Mouse (Mus musculus) kidney, embryonic 15.5 days (tissue): ENCODE measurements around the gene Sstr2. TPM values are rescaled to one million over a fixed set of nuclear protein-coding genes. Genes with fewer than 3 reads are reported as not detected.
A peak's percentile ranks its signal among the peaks of the same experiment; 100 is the strongest.

Experiments
- ATAC-seq: fragments of 200-750 bp; cut with Nextera tagmentation; replicated peaks from 2 replicates; pipeline ENCODE4 v1.8.0; 2017; ENCODE audit warnings: moderate TSS enrichment; ENCODE audit not compliant: low FRiP score
- H3K27ac ChIP-seq: fragments of 300-500 bp; sonication (generic); 2 replicates; pipeline ENCODE4 v1.5.1; 2015; ENCODE audit warnings: mild to moderate bottlenecking, inconsistent platforms
- H3K27me3 ChIP-seq: fragments of 300-500 bp; sonication (generic); 2 replicates; pipeline ENCODE4 v1.6.1; 2015; ENCODE audit warnings: inconsistent platforms
- H3K36me3 ChIP-seq: fragments of 300-500 bp; sonication (generic); 2 replicates; pipeline ENCODE4 v1.6.1; 2015; ENCODE audit warnings: inconsistent platforms
- H3K4me1 ChIP-seq: fragments of 300-500 bp; sonication (generic); 2 replicates; pipeline ENCODE4 v1.6.1; 2015; ENCODE audit warnings: inconsistent platforms
- H3K4me2 ChIP-seq: fragments of 300-500 bp; sonication (generic); 2 replicates; pipeline ENCODE4 v1.6.1; 2015; ENCODE audit warnings: moderate library complexity, mild to moderate bottlenecking, inconsistent platforms
- H3K4me3 ChIP-seq: fragments of 300-500 bp; sonication (generic); replicated peaks from 2 replicates; pipeline ENCODE4 v1.5.1; 2015; ENCODE audit warnings: mild to moderate bottlenecking, inconsistent platforms
- H3K9ac ChIP-seq: fragments of 300-500 bp; sonication (generic); 2 replicates; pipeline ENCODE4 v1.6.1; 2015; ENCODE audit warnings: mild to moderate bottlenecking, inconsistent platforms
- H3K9me3 ChIP-seq: fragments of 300-500 bp; sonication (generic); replicated peaks from 2 replicates; pipeline ENCODE4 v1.6.1; 2016; ENCODE audit warnings: inconsistent platforms
- WGBS: fragments of 180-500 bp; shearing (Covaris S2); methylation state at CpG from one replicate; pipeline ENCODE4 v1.1.7; 2015; ENCODE audit warnings: mixed read lengths; 5-methylcytosine and 5-hydroxymethylcytosine counted together
- polyA plus RNA-seq: library from polyadenylated mRNA; unstranded; fragments of >200 nt; fragmentation: Nextera tagmentation; extraction: Ambion mirVana; gene quantifications from 2 replicates; pipeline ENCODE4 v1.2.1, GENCODE M21; 2015

The Sstr2 gene
- polyA plus RNA-seq, 1 experiment from 2014 or later = 0.51 TPM

GRCm38 (mm10) chr11:113607556-113607955 is 11.6 kb upstream of the Sstr2 start:
- WGBS = 97% methylated on average over 12 of the region's 12 CpGs
- H3K36me3 ChIP-seq = no peaks in the 10 kb centered on the region
- H3K4me1 ChIP-seq = peaks cover 28% of the 10 kb centered on the region
- H3K9ac ChIP-seq = no peak overlapping the region
- no peak overlapping the region for H3K4me2 ChIP-seq
- no peak overlapping the region for H3K27ac ChIP-seq
- no peaks in the 10 kb centered on the region for H3K27me3 ChIP-seq
- H3K4me3 ChIP-seq = no peak overlapping the region
- no peak for ATAC-seq
- H3K9me3 ChIP-seq = no peaks in the 10 kb centered on the region; the same call in 1 of the 2 replicates

GRCm38 (mm10) chr11:113609581-113609980 is 9.6 kb upstream of the Sstr2 start:
- 69% methylated on average over 5 of the region's 5 CpGs for WGBS
- no peak for ATAC-seq
- Histone ChIP-seq H3K27me3 (no peaks in the 10 kb centered on the region; the same call in 1 of the 2 replicates), H3K4me2 (no peak overlapping the region), H3K4me1 (peaks cover 24% of the 10 kb centered on the region), H3K9me3 (no peaks in the 10 kb centered on the region; the same call in 1 of the 2 replicates), H3K4me3 (no peak overlapping the region), H3K27ac (no peak overlapping the region), H3K36me3 (no peaks in the 10 kb centered on the region), H3K9ac (no peak overlapping the region)

- H3K36me3 ChIP-seq = no peaks in the 10 kb centered on the region
- WGBS = 34% methylated on average over 5 of the region's 5 CpGs
- H3K9ac ChIP-seq = no peak overlapping the region
- ATAC-seq = no peak
- peaks cover 24% of the 10 kb centered on the region for H3K4me1 ChIP-seq
- no peaks in the 10 kb centered on the region; the same call in 1 of the 2 replicates for H3K9me3 ChIP-seq
- 0 out of 2 replicates have a peak overlapping the region, but pooled peaks have one; percentile 28 for H3K27ac ChIP-seq
- H3K4me2 ChIP-seq = no peak overlapping the region
- no peak overlapping the region for H3K4me3 ChIP-seq
- no peaks in the 10 kb centered on the region; the same call in 1 of the 2 replicates for H3K27me3 ChIP-seq
Measured at GRCm38 (mm10) chr11:113610266-113610665, 8.9 kb upstream of the Sstr2 start.

- Histone ChIP-seq H3K27me3 (no peaks in the 10 kb centered on the region; the same call in 1 of the 2 replicates), H3K36me3 (no peaks in the 10 kb centered on the region), H3K4me3 (no peak overlapping the region), H3K4me2 (peak overlapping the region; percentile 37), H3K4me1 (peaks cover 24% of the 10 kb centered on the region), H3K9me3 (no peaks in the 10 kb centered on the region; the same call in 1 of the 2 replicates), H3K9ac (no peak overlapping the region), H3K27ac (0 out of 2 replicates have a peak overlapping the region, but pooled peaks have one; percentile 51)
- 68% methylated on average over 10 of the region's 10 CpGs for WGBS
- no peak for ATAC-seq
Measured at GRCm38 (mm10) chr11:113611112-113611646, 8.0 kb upstream of the Sstr2 start.

DNA sequence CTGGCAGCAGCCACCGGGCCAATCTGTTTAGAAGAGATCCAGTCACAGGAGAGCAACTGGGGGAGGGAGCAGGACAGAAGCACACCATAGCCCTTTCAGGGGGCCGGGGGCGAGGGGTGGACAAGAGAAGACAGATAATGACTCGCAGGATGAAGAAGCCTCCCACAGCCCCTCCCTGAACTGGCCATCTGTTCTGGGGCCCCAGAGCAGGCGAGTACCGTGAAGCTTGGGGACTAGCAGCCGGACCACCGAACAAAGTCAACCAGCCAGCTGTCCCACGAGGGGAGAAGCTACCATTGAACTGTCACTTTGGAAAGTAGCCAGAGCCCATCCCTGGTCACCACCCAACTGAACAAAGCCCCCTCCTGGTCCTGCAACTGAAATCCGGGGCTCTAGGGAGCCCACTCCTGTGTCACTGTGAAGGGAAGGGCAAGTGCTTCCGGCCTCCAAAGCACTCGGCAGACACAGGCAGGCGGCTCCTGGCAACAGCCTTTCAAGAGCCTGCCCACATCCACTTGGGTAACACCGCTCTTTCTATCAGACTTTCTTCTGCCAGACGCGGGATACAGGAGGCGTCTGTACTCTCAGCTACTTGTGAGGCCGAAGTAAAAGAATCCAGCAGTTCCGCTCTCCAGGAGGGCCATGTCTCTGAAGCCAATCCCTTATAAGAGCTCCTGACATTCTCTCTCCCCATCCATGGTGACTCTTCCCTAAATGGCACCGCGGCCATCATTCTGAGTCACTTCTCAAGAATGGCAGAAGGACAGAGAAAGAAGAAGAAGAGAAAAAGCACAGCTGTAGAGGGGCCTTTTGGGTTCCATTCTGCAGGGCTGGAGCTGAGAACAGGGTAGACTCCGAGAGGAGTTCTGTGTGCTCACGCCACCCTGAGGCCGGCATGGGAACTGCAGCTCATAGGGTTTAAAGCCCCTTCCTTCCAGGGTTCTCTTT is 7.2 kb upstream of the Sstr2 start:
- 11% methylated on average over 24 of the region's 24 CpGs for WGBS
- peaks cover 24% of the 10 kb centered on the region for H3K4me1 ChIP-seq
- H3K27me3 ChIP-seq = no peaks in the 10 kb centered on the region; the same call in 1 of the 2 replicates
- no peaks in the 10 kb centered on the region for H3K36me3 ChIP-seq
- H3K9ac ChIP-seq = no peak overlapping the region
- H3K4me2 ChIP-seq = peak overlapping the region; percentile 37
- H3K9me3 ChIP-seq = no peaks in the 10 kb centered on the region; the same call in 1 of the 2 replicates
- ATAC-seq = peak; percentile 66
- H3K27ac ChIP-seq = peak overlapping the region; percentile 51
- H3K4me3 ChIP-seq = no peak overlapping the region; the same call in 1 of the 2 replicates

DNA sequence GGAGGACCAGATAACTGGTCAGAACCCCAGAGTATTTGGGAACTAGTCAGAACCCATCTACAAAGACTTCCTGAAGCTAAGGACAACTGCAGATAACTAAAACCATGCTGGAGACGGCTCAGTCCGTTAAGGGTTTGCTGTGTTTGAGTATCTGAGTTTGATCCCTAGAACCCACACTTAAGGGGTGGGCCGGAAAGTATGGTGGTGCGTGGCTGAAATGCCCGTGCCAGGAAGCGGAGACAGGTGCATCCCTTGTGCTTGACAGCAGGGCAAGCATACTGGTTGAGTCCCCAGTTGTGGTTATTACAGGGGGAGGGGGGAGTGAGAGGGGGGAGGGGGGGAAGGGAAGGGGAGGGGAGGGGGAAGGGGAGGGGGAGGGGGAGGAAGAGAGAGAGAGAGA is 4.7 kb upstream of the Sstr2 start:
- Histone ChIP-seq H3K9ac (no peak overlapping the region), H3K36me3 (no peaks in the 10 kb centered on the region), H3K4me2 (no peak overlapping the region), H3K9me3 (no peaks in the 10 kb centered on the region), H3K4me3 (no peak overlapping the region), H3K27ac (no peak overlapping the region), H3K27me3 (peaks cover 15% of the 10 kb centered on the region), H3K4me1 (peaks cover 47% of the 10 kb centered on the region)
- 84% methylated on average over 5 of the region's 6 CpGs for WGBS
- ATAC-seq = no peak

- ATAC-seq = no peak
- H3K4me2 ChIP-seq = peak overlapping the region; percentile 96; the same call in 1 of the 2 replicates
- 34% methylated on average over 14 of the region's 14 CpGs for WGBS
- peaks cover 41% of the 10 kb centered on the region for H3K27me3 ChIP-seq
- peaks cover 35% of the 10 kb centered on the region for H3K4me1 ChIP-seq
- H3K27ac ChIP-seq = no peak overlapping the region
- no peak overlapping the region for H3K4me3 ChIP-seq
- no peaks in the 10 kb centered on the region for H3K9me3 ChIP-seq
- H3K9ac ChIP-seq = no peak overlapping the region
- H3K36me3 ChIP-seq = no peaks in the 10 kb centered on the region
Measured at GRCm38 (mm10) chr11:113617132-113617911, 1.8 kb upstream of the Sstr2 start.

DNA sequence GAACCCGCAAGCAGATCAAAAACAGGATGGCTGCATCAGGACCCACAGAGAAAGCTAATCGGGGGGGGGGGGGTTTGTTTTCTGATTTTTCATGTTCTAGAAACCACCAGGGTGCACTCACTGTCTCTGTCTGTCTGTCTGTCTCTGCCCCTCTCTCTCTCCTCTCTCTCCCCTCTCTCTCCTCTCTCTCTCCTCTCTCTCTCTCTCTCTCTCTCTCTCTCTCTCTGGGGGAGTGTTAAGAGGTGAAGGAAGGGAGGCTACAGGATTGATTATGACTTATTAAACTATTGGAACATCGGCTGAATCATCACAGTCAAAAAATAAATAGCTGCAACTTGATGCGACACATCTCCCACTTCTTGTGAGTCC is 855 bp upstream of the Sstr2 start:
- 0 out of 2 replicates have a peak overlapping the region, but pooled peaks have one; percentile 13 for H3K27ac ChIP-seq
- no peaks in the 10 kb centered on the region for H3K36me3 ChIP-seq
- peaks cover 34% of the 10 kb centered on the region for H3K4me1 ChIP-seq
- H3K27me3 ChIP-seq = peaks cover 41% of the 10 kb centered on the region
- H3K4me2 ChIP-seq = peak overlapping the region; percentile 96
- peak overlapping the region; percentile 47 for H3K4me3 ChIP-seq
- H3K9me3 ChIP-seq = no peaks in the 10 kb centered on the region
- 16% methylated on average over 4 of the region's 4 CpGs for WGBS
- H3K9ac ChIP-seq = no peak overlapping the region
- ATAC-seq = no peak; the same call in 1 of the 2 replicates

DNA sequence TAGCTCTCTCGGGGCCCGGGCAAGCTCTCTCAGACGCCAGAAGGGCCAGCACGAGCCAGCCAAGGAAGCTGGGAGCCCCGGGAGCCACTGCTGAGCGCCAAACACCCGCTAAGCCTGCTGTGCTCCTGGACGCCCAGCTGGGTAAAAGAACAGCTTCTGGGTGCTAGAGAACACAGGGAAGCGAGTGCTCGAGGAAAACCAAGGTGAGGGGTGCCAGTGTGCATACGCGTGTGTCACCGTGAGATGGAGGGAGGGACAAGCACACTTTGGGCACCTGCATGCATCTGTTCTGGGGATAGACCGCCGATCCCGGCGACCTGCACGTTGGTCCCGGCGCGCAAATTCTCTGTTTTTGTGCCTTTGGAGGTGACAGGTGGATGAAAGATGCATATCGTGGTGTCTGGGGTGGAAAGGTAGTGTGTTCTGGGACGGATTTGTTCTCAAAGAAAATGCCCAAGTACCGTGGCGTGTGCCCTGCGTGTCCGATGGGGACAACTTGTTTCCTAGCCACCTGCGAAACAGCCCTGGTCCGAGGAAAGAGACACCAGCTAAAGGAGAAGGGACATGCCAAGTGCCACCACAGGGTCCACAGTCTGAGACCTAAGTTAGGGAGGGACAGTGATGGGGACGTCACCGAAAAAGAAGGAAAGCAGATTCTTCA is 408 bp downstream of the Sstr2 start:
- ATAC-seq = no peak
- 1% methylated on average over 31 of the region's 31 CpGs for WGBS
- H3K27ac ChIP-seq = no peak overlapping the region

GRCm38 (mm10) chr11:113621001-113621400 is 1.9 kb downstream of the Sstr2 start:
- H3K4me1 ChIP-seq = peaks cover 34% of the 10 kb centered on the region
- no peak for ATAC-seq
- no peak overlapping the region for H3K27ac ChIP-seq
- no peak overlapping the region for H3K4me2 ChIP-seq
- no peak overlapping the region for H3K9ac ChIP-seq
- no peaks in the 10 kb centered on the region for H3K36me3 ChIP-seq
- 55% methylated on average over 2 of the region's 2 CpGs for WGBS
- peaks cover 41% of the 10 kb centered on the region for H3K27me3 ChIP-seq
- H3K9me3 ChIP-seq = no peaks in the 10 kb centered on the region
- H3K4me3 ChIP-seq = no peak overlapping the region

More for the DNA sequence above, 408 bp downstream of the Sstr2 start:
- Histone ChIP-seq H3K4me3 (peak overlapping the region; percentile 47), H3K4me1 (peaks cover 34% of the 10 kb centered on the region), H3K9me3 (no peaks in the 10 kb centered on the region), H3K4me2 (peak overlapping the region; percentile 96), H3K27me3 (peaks cover 41% of the 10 kb centered on the region), H3K9ac (peak overlapping the region; percentile 44), H3K36me3 (no peaks in the 10 kb centered on the region)

GRCm38 (mm10) chr11:113622028-113622427 is 2.9 kb downstream of the Sstr2 start:
- Histone ChIP-seq H3K4me3 (no peak overlapping the region), H3K36me3 (no peaks in the 10 kb centered on the region), H3K4me1 (peaks cover 34% of the 10 kb centered on the region), H3K27ac (no peak overlapping the region), H3K9me3 (no peaks in the 10 kb centered on the region), H3K27me3 (peaks cover 41% of the 10 kb centered on the region), H3K9ac (no peak overlapping the region), H3K4me2 (no peak overlapping the region)
- WGBS = 85% methylated on average over 4 of the region's 4 CpGs
- no peak for ATAC-seq
